Comparison of ENCODE assay signal across 21 mouse cellular contexts in genomic region chr4:59106661-59107060, GRCm38 (mm10). TPM values are rescaled to one million over a fixed set of nuclear protein-coding genes. Genes with fewer than 3 reads are reported as not detected.
DNase-seq lines count a peak whose midpoint lies in the region; TF ChIP-seq lines count a peak whose summit lies in the region.
"Had no signal": no experiment of that assay in that cellular context is flagged by ENCODE, and none has a peak within 500 bp of the region (broad histone marks: within the 10 kb centered on the region; RNA-seq: fewer than 3 reads in every experiment).

No protein-coding gene starts in this region.

- TF ChIP-seq POLR2A in kidney, adult 2 months (IDR thresholded peaks at IDR 0.05; ENCODE audit: low read depth, low read length) = no peak

- no peak for TF ChIP-seq CTCF in kidney, adult 2 months (conservative IDR thresholded peaks at IDR 0.05; ENCODE audit: insufficient read depth, insufficient read length, low read depth, low read length)

- no peaks in the 10 kb centered on the region for H3K36me3 ChIP-seq in kidney, adult 2 months (ENCODE audit: control insufficient read depth, insufficient read depth, low read length)
- H3K36me3 ChIP-seq: G1E had no signal

- H3K27ac ChIP-seq in kidney, adult 2 months (ENCODE audit: insufficient read depth, low read depth, low read length) = peak overlapping the region; percentile 47; the same call in 1 of the 2 replicates

- H3K4me1 ChIP-seq in kidney, adult 2 months (ENCODE audit: control insufficient read depth, insufficient read depth, low read length) = no peaks in the 10 kb centered on the region

- H3K4me3 ChIP-seq in kidney, adult 2 months (ENCODE audit: insufficient read depth, low read depth, low read length) = no peak overlapping the region

- H3K27me3 ChIP-seq in kidney, adult 2 months (replicated peaks; ENCODE audit: control insufficient read depth, insufficient read depth, low read length) = no peaks in the 10 kb centered on the region
- H3K27me3 ChIP-seq: CH12.LX, Patski had no signal

- peak; percentile 66 for DNase-seq in kidney, adult 2 months
- DNase-seq in kidney, postnatal 14 days = no peak
- peak; percentile 69 for DNase-seq in kidney, adult 9 months
- DNase-seq in kidney, postnatal 10 days = no peak
- DNase-seq: adrenal gland, adult 2 months; adrenal gland, adult 8-10 months; adrenal gland, postnatal 10 days; adrenal gland, postnatal 14 days; adrenal gland, postnatal 25 days; adrenal gland, postnatal 36 days; B cell, adult 2 months; cerebellum, adult 11 months; cerebellum, adult 11-12 months; cerebellum, adult 18-20 months had no signal

- 49% methylated on average over 5 of the region's 5 CpGs for WGBS in kidney, adult 2 months

RNA-seq across cellular contexts. Expression of gene AI481877, which starts 32.1 kb away (rescaled TPM):
- polyA plus RNA-seq in kidney, adult 2 months (2012; rRNA removed) = not detected in 2 replicates
- polyA plus RNA-seq: activated CD4-positive, CD25-positive, alpha-beta regulatory T cell, adult 4 months; adrenal gland, adult 2 months; brain, embryonic 14.5 days; C2C12; CD4-positive, CD25-positive, alpha-beta regulatory T cell, adult 4 months; G1E had no signal

Comparison
In these comparisons a context has a peak if more than half of its experiments do, and no peak if none do; other contexts are left out.
1. DNase-seq: peak in kidney, adult 2 months (single experiment) and kidney, adult 9 months (single experiment); none in kidney, postnatal 14 days (single experiment) and kidney, postnatal 10 days (single experiment).